Mouse (Mus musculus) bone marrow macrophage, adult 2 months (primary cell): ENCODE results near the gene Lemd2.

Source experiments
- CTCF ChIP-seq: IDR thresholded peaks from 2 replicates; pipeline ENCODE4 v1.5.1; 2012; ENCODE audit warnings: low read depth, mild to moderate bottlenecking, low read length, moderate library complexity
- POLR2A ChIP-seq: IDR thresholded peaks from 2 replicates; pipeline ENCODE4 v1.6.1; 2012; ENCODE audit warnings: mild to moderate bottlenecking, low read depth, low read length, borderline replicate concordance

- TF ChIP-seq POLR2A (no peak), CTCF (peak; percentile 53; the same call in 1 of the 2 replicates)
Measured at GRCm38 (mm10) chr17:27151411-27151810, 52.9 kb downstream of the Lemd2 start.
